Mouse (Mus musculus) ES-Bruce4 (cell line): Measurements from ENCODE around the gene Mrm1.

ENCODE experiments used
- CTCF ChIP-seq: IDR thresholded peaks from one replicate; pipeline ENCODE4 v1.8.1; 2011; ENCODE audit warnings: low read depth, low read length
- POLR2A ChIP-seq: IDR thresholded peaks from one replicate; pipeline ENCODE4 v1.8.1; 2011; ENCODE audit warnings: low read length; ENCODE audit not compliant: insufficient read depth

- TF ChIP-seq CTCF = no peak
- TF ChIP-seq POLR2A = no peak
Observed at GRCm38 (mm10) chr11:84775560-84775959, 43.8 kb downstream of the Mrm1 start.
